Mouse (Mus musculus) bone marrow, adult 2 months (tissue): Measurements from ENCODE around the gene Dtnb.
"Not testable (repeated sequence)": the region's sequence is repeated elsewhere in the genome, so short reads cannot be mapped to it uniquely, and the experiment has no call there.

Source experiments
- CTCF ChIP-seq: fragments of 200-500 bp; IDR thresholded peaks from 2 replicates; pipeline ENCODE4 v1.5.1; 2011; ENCODE audit warnings: low read length, control low read depth; ENCODE audit not compliant: control insufficient read depth, insufficient read depth
- POLR2A ChIP-seq: fragments of 200-500 bp; IDR thresholded peaks from 2 replicates; pipeline ENCODE4 v1.6.1; 2011; ENCODE audit warnings: low read depth, mild to moderate bottlenecking, control low read depth, low read length, borderline replicate concordance; ENCODE audit not compliant: control insufficient read depth

DNA sequence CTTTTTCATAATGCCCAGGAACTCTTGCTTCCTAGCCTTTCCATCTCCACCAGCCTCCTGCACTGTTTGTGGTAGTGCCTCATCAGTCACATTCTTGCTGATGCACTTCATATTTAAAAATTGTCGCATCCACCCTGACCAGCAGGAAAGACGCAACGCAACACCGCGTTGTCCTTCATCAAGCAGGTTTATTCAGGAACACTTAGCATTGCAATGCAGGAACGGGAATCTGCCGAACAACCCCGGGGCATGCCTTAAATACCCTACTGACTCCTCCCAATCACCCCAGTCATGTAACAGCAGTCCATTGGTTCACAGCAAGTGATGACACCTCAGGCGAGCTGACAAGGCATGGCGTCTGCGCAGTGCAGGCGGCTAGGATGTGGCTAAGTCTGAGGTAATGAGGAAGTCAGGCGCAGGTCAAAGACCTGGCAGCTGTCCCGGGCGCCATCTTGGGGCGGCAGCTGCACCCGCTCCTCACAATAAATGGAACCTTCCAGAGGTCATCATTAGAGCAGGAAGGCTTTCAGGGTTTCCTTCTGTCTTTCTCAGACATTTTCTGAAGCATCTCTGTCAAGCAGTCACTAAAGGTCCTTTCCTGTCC is 118.8 kb downstream of the Dtnb start:
- TF ChIP-seq POLR2A, CTCF: not testable (repeated sequence)
